Mouse (Mus musculus) liver, embryonic 12.5 days (tissue): ENCODE results near the gene Hexb. TPM values are rescaled to one million over a fixed set of nuclear protein-coding genes. Genes with fewer than 3 reads are reported as not detected.

ENCODE experiments used
- ATAC-seq: fragments of 200-750 bp; cut with Nextera tagmentation; 2 replicates; pipeline ENCODE4 v1.8.0; 2017; ENCODE audit warnings: moderate number of reproducible peaks, mild to moderate bottlenecking, moderate library complexity
- H3K27ac ChIP-seq: fragments of 300-500 bp; sonication (generic); 2 replicates; pipeline ENCODE4 v1.5.1; 2016; ENCODE audit warnings: mild to moderate bottlenecking
- H3K27me3 ChIP-seq: fragments of 300-500 bp; sonication (generic); replicated peaks from 2 replicates; pipeline ENCODE4 v1.6.1; 2016; ENCODE audit warnings: mild to moderate bottlenecking, moderate library complexity
- H3K36me3 ChIP-seq: fragments of 300-500 bp; sonication (generic); 2 replicates; pipeline ENCODE4 v1.6.1; 2016; ENCODE audit warnings: mild to moderate bottlenecking, moderate library complexity
- H3K4me1 ChIP-seq: fragments of 300-500 bp; sonication (generic); 2 replicates; pipeline ENCODE4 v1.6.1; 2016
- H3K4me2 ChIP-seq: fragments of 300-500 bp; sonication (generic); 2 replicates; pipeline ENCODE4 v1.6.1; 2016; ENCODE audit warnings: mild to moderate bottlenecking, moderate library complexity
- H3K4me3 ChIP-seq: fragments of 300-500 bp; sonication (generic); 2 replicates; pipeline ENCODE4 v1.5.1; 2016; ENCODE audit warnings: mild to moderate bottlenecking, moderate library complexity
- H3K9ac ChIP-seq: fragments of 300-500 bp; sonication (generic); 2 replicates; pipeline ENCODE4 v1.6.1; 2016; ENCODE audit warnings: mild to moderate bottlenecking, moderate library complexity
- H3K9me3 ChIP-seq: fragments of 300-500 bp; sonication (generic); replicated peaks from 2 replicates; pipeline ENCODE4 v1.6.1; 2016; ENCODE audit warnings: mild to moderate bottlenecking, moderate library complexity
- WGBS: fragments of 180-500 bp; shearing (Covaris S2); methylation state at CpG from one replicate; pipeline ENCODE4 v1.1.7; 2016; ENCODE audit not compliant: insufficient replicate concordance; 5-methylcytosine and 5-hydroxymethylcytosine counted together
- polyA plus RNA-seq: library from polyadenylated mRNA; unstranded; fragments of >200 nt; fragmentation: Nextera tagmentation; extraction: Ambion mirVana; gene quantifications from 2 replicates; pipeline ENCODE4 v1.2.1, GENCODE M21; 2016

Gene Hexb
- polyA plus RNA-seq, 1 experiment from 2014 or later = 14.1 TPM

DNA sequence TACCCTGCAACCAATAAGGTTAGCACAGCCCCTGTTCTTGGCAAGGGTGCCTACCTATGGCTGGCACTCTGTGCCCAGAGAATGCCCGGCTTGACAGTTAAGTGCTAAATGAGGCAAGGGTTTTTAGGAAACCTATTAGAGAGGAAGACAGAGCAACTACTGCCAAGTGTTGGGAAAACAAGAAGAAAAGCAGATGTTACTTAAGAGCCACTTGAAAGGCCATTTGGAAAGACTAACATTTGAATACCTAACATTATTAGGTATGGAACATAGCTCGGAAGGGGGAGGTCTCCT is 1.3 kb downstream of the Hexb start:
- Histone ChIP-seq H3K4me2 (no peak overlapping the region), H3K27ac (no peak overlapping the region), H3K36me3 (no peaks in the 10 kb centered on the region), H3K4me1 (peaks cover 20% of the 10 kb centered on the region), H3K4me3 (no peak overlapping the region), H3K27me3 (no peaks in the 10 kb centered on the region), H3K9me3 (no peaks in the 10 kb centered on the region), H3K9ac (no peak overlapping the region)
- WGBS = 71% methylated on average over 2 of the region's 2 CpGs
- ATAC-seq = no peak

DNA sequence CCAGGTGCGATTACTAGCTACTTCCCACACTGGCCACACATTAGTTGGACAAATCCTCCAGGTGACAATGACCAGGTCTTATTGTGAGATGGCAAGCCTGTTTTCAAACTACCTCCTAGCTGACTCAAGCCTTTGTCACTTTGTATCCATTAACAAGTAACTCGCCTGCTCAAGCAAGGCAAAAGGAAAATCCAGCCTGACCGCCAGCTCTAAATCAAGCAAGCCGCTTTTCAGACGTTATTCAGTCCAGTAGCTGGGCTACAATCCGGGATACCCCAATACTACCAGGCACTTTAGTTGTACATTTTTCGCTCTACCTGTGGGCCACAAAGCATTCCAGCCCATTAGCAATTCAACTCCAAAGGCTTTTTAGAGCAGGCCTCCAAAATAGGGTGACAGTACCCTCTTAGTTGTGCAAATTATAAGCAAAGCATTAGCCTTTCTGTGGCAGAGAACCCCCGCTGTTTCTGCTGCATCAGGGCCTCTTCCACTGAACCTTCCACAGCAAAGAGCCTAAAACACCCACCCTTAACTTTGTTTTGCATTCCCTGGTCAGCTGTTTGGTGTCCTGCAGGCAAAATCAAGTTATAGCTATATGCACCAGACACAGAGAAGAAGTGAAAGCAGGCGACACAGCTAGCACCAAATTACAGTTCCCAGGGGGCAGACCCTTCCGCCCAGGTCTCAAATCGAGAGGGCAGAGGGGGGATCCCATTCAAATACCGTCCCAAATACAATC is 1.8 kb downstream of the Hexb start:
- WGBS = 73% methylated on average over 12 of the region's 12 CpGs
- H3K4me3 ChIP-seq = no peak overlapping the region
- no peaks in the 10 kb centered on the region for H3K9me3 ChIP-seq
- no peak overlapping the region for H3K27ac ChIP-seq
- ATAC-seq = no peak
- no peak overlapping the region; the same call in 1 of the 2 replicates for H3K4me2 ChIP-seq
- no peaks in the 10 kb centered on the region for H3K27me3 ChIP-seq
- no peak overlapping the region for H3K9ac ChIP-seq
- H3K36me3 ChIP-seq = no peaks in the 10 kb centered on the region
- peaks cover 20% of the 10 kb centered on the region for H3K4me1 ChIP-seq

DNA sequence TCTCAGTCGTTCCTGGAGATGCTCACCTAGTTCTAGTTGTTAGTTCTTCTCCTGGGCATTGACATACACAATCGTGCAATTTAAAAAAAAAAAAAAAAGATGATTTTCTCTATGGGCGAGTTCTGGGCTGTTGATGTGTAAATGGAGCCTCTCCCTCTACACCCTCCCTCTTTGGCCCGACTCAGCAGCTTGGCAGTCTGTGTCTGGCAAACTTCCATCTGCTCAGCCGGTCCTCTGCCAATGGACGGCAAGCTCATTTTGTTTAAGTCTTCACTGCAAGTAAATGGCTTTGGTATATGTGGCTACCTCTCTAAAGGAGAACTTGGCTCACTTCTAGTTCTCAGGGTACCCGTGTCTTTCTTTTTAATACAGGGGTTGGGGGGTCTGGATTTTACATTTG is 4.7 kb downstream of the Hexb start:
- Histone ChIP-seq H3K4me1 (peaks cover 14% of the 10 kb centered on the region), H3K4me3 (no peak overlapping the region), H3K9ac (no peak overlapping the region), H3K27ac (no peak overlapping the region), H3K9me3 (no peaks in the 10 kb centered on the region), H3K4me2 (no peak overlapping the region), H3K27me3 (no peaks in the 10 kb centered on the region), H3K36me3 (no peaks in the 10 kb centered on the region)
- no peak for ATAC-seq
- WGBS = 66% methylated on average over 7 of the region's 7 CpGs

DNA sequence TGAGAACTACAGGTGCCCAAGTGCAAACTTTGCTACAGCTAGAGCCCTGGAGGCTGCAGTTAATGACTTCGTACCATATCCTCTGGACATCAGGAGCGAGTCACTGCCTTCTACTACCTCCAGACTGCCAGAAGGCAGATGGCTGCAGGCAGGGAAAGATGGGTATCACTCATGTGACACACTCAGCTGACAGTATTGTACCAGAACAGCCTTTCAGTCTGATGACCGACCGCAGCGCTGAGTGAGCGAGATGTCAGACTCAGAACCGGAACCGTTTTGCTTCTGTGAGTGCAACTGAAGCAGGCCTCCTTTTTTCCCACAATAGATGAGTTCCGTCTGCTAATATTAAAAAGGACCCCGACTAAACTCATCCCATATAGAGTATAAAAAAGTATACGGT is 5.5 kb downstream of the Hexb start:
- Histone ChIP-seq H3K9me3 (no peaks in the 10 kb centered on the region), H3K27me3 (no peaks in the 10 kb centered on the region), H3K4me3 (no peak overlapping the region), H3K4me2 (no peak overlapping the region), H3K36me3 (no peaks in the 10 kb centered on the region), H3K9ac (no peak overlapping the region), H3K4me1 (peaks cover 6% of the 10 kb centered on the region), H3K27ac (no peak overlapping the region)
- WGBS = 83% methylated on average over 11 of the region's 11 CpGs
- ATAC-seq = no peak

DNA sequence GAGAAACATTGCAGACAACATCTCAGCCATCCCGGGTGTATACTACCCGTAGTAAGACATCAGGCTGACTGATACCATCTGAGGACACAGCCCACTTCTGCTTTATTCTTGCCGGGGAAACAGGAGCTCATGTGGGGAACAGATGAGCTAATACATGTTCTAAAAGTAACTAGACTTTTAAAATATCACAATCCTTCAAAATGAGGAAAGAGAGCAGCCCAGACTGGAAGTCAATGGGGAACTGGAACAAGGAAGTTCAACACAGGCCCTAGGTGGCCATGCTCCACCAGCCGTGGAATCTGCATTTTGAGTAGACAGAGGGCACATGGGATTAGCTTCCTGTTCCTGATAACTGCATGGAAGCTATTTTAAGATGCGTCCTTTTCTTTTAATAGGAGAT is 10.5 kb downstream of the Hexb start:
- no peak overlapping the region for H3K4me2 ChIP-seq

DNA sequence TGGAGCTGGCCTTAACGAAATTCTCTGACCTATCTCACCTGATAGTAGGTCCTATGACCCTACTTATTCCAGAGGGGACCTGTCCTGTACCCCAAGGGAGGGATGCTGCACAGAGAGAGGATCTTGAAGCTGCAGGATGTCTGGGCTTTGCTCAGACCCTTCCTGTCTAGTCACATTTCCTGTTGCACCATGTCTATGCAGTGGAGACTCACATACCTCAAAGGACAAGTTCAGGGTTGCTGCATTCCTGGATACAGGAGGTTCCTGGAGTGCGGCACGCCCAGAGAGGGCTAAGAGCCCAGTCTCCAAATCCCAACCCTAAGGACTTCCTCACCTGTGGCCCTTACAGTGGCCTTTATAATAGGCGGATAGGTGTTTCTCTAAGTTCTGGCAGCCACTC is 11.8 kb downstream of the Hexb start:
- Histone ChIP-seq H3K27me3 (no peaks in the 10 kb centered on the region), H3K36me3 (peaks cover 7% of the 10 kb centered on the region; the same call in 1 of the 2 replicates), H3K4me1 (peaks cover 2% of the 10 kb centered on the region; the same call in 1 of the 2 replicates), H3K4me2 (no peak overlapping the region), H3K9ac (no peak overlapping the region), H3K27ac (no peak overlapping the region), H3K9me3 (no peaks in the 10 kb centered on the region), H3K4me3 (no peak overlapping the region)
- no peak for ATAC-seq
- 75% methylated on average over 4 of the region's 4 CpGs for WGBS

More for the DNA sequence above, 10.5 kb downstream of the Hexb start:
- H3K9me3 ChIP-seq = no peaks in the 10 kb centered on the region
- peaks cover 6% of the 10 kb centered on the region; the same call in 1 of the 2 replicates for H3K36me3 ChIP-seq
- no peak overlapping the region for H3K9ac ChIP-seq
- WGBS = 17% methylated on average over 5 of the region's 5 CpGs
- H3K4me3 ChIP-seq = no peak overlapping the region
- no peak overlapping the region for H3K27ac ChIP-seq
- ATAC-seq = no peak
- H3K27me3 ChIP-seq = no peaks in the 10 kb centered on the region
- H3K4me1 ChIP-seq = peaks cover 2% of the 10 kb centered on the region; the same call in 1 of the 2 replicates

DNA sequence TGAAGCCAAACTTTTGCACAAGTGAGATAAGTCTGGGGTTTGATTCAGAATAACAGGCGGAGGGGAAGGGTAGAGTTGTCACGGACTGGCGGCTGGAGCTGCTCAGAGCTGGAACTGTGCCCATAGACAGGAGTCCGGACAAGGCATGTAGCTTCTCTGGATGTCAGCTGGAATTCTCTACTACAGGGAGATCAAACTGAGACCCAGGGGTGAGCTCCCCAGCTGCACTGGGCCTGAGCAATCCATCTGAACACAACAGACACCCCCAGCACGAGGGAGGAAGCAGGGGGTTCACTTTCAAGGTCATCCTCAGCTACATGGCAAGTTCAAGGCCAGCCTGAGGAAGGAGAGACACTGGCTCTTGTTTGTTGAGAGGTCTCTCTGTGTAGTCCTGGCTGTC is 13.5 kb downstream of the Hexb start:
- peaks cover 2% of the 10 kb centered on the region; the same call in 1 of the 2 replicates for H3K4me1 ChIP-seq
- H3K36me3 ChIP-seq = peaks cover 21% of the 10 kb centered on the region
- H3K27ac ChIP-seq = no peak overlapping the region
- no peak overlapping the region for H3K4me3 ChIP-seq
- no peak overlapping the region for H3K9ac ChIP-seq
- no peaks in the 10 kb centered on the region for H3K9me3 ChIP-seq
- 79% methylated on average over 5 of the region's 5 CpGs for whole genome bisulfite sequencing
- no peak for ATAC-seq
- no peaks in the 10 kb centered on the region for H3K27me3 ChIP-seq
- no peak overlapping the region for H3K4me2 ChIP-seq

DNA sequence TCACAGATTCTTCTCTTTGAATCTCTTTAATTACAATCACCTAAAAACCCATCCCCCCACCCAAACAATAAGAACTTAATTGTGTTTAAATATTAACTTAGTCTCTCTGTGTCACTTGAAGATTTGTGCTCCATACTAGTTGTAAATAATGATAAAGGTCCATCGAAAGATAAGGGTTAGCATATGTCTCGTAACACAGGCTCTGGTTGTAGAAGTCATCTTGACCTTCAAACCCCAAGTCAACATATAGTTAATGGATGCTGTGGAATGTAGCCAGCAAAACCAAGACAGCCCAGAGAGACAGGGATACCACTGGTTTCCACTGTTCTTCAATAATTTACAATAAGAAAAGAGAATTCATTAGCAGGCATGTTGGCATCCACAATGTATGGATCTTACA is 14.0 kb downstream of the Hexb start:
- Histone ChIP-seq H3K4me2 (no peak overlapping the region), H3K9ac (no peak overlapping the region), H3K36me3 (peaks cover 26% of the 10 kb centered on the region), H3K27ac (no peak overlapping the region), H3K4me1 (peaks cover 2% of the 10 kb centered on the region; the same call in 1 of the 2 replicates), H3K9me3 (no peaks in the 10 kb centered on the region), H3K4me3 (no peak overlapping the region), H3K27me3 (no peaks in the 10 kb centered on the region)
- no peak for ATAC-seq
- WGBS = 62% methylated on average over 2 of the region's 2 CpGs

DNA sequence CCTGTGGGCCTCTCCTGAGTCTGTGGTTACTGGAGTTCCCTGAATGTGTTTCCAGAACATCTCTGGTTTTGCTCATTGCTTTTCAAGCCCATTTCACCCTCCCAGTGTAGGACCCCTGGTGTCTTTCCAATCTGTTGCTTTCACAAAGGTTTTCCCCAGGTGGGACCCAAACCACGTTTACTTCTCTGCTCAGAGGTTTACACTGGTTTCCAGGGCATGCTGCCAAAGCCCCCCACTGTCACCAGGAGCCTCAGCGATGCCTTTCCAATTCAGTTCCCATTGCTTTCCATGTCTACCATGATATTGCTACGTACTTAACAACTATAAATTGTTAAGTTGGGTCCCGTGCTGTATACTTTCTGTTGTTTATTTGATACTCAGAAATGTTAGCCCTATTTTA is 15.3 kb downstream of the Hexb start:
- Histone ChIP-seq H3K4me2 (no peak overlapping the region), H3K27ac (no peak overlapping the region), H3K4me3 (no peak overlapping the region), H3K27me3 (no peaks in the 10 kb centered on the region), H3K36me3 (peaks cover 39% of the 10 kb centered on the region), H3K9ac (no peak overlapping the region), H3K4me1 (peaks cover 2% of the 10 kb centered on the region; the same call in 1 of the 2 replicates), H3K9me3 (no peaks in the 10 kb centered on the region)
- no peak for ATAC-seq
- WGBS = 78% methylated on average over 4 of the region's 4 CpGs

DNA sequence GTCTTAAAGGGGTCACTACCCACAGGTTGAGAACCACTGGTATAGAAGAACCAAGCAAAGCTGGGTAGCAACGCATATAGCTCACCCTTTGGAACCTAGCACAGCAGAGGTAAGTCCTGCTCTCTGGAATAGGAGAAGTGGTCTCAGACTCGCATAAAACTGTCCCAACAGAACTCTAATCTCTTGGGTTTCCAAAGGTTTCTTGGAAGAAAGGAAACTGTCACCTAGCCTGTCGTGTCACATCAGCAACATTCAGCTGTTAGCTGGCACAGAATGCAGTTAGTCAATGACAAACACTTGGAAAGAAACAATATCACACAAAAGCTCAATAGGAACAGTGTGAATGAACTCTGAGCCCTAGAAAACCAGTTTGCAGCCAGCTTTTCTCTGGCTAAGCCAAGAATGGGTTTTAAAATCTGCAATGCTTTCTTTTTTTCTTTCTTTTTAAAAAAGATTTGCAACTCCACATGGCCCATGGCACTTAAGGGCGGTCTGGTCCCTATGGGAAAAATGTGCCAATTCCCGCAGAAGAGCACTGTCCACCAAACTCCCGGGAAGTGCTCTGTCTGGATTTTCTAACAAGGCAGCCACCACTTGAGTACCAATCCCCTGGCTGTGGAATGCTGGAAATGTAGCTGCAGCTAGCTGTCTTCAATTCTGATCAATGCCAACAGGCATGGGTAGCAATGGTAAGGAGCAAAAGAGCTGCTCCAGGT is 17.9 kb downstream of the Hexb start:
- Histone ChIP-seq H3K27me3 (no peaks in the 10 kb centered on the region), H3K9ac (no peak overlapping the region), H3K27ac (no peak overlapping the region), H3K4me2 (no peak overlapping the region), H3K4me3 (no peak overlapping the region), H3K9me3 (no peaks in the 10 kb centered on the region), H3K36me3 (peaks cover 62% of the 10 kb centered on the region), H3K4me1 (no peaks in the 10 kb centered on the region; the same call in 1 of the 2 replicates)
- 81% methylated on average over 6 of the region's 6 CpGs for WGBS
- ATAC-seq = no peak

DNA sequence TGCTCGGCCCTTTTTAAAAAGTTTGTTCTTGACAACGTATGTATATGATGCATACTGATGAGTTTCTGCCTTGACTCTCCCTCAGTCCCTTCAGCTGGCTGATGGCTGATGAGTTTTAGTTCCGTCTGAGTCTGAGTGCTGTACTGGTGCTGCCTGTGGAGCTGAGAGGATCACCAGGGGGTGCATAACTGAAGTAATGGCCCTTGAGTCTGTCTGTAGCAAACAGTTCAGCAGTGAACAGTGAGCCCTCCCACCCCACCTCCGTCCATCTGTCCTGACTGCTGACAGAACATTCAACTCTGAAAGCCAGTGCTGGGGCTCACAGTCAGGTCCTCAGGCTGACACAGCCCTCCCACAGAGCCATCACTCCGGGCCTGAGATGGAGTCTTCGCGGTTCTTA is 19.2 kb downstream of the Hexb start:
- ATAC-seq = no peak
- H3K27me3 ChIP-seq = no peaks in the 10 kb centered on the region
- no peak overlapping the region for H3K4me2 ChIP-seq
- H3K4me3 ChIP-seq = no peak overlapping the region
- H3K9ac ChIP-seq = no peak overlapping the region
- 84% methylated on average over 7 of the region's 7 CpGs for WGBS
- H3K9me3 ChIP-seq = no peaks in the 10 kb centered on the region
- H3K36me3 ChIP-seq = peaks cover 76% of the 10 kb centered on the region
- H3K27ac ChIP-seq = no peak overlapping the region
- no peaks in the 10 kb centered on the region for H3K4me1 ChIP-seq

DNA sequence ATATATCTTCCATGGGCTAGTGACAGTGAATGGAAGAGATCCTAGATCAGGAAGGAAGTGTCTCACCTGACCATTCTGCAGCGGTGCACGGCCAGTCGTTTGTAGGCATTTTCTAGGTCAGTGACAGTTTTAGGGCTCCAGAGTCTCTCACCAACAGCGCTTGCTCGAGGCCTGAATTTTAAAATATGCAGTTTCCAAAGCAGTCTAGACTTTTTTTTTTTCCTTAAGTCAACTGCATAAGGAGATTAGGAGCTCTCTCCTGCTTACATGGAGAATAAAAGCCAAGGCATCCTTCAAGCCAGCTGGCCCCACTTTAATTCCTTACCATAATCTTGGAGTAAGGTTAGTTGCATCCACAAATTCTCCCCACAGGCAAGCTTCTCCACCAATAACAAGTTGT is 21.4 kb downstream of the Hexb start:
- H3K4me2 ChIP-seq = no peak overlapping the region
- H3K27ac ChIP-seq = no peak overlapping the region

More for the DNA sequence above, 21.4 kb downstream of the Hexb start:
- H3K27me3 ChIP-seq = no peaks in the 10 kb centered on the region
- H3K9me3 ChIP-seq = no peaks in the 10 kb centered on the region
- no peak overlapping the region for H3K9ac ChIP-seq
- no peak for ATAC-seq
- WGBS = 79% methylated on average over 5 of the region's 5 CpGs
- H3K4me1 ChIP-seq = no peaks in the 10 kb centered on the region
- peaks cover 91% of the 10 kb centered on the region for H3K36me3 ChIP-seq
- H3K4me3 ChIP-seq = no peak overlapping the region
